Comparison of ENCODE assay signal across 28 mouse cellular contexts in the genomic region with DNA sequence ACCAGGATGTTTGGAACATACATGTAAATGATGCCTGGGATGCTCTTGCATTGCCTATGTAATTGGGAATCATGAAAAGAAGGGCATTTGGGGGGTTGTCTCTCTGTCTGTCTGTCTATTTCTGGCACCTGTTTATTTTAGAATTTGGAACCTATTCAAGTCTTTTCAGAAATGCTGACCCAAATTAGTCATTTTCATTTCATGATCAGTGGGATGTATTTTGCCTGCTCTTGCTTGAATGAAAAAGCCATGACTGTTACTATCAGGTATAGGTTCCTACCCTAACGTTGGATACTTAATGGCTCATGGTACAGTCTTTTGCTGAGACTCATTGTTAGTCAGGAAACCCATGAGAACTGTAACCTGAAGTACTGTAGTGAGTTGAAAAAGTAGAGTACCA.
"Had no signal": no experiment of that assay in that cellular context is flagged by ENCODE, and none has a peak within 500 bp of the region (broad histone marks: within the 10 kb centered on the region; RNA-seq: fewer than 3 reads in every experiment).

No protein-coding gene starts in this region.

- H3K4me1 ChIP-seq: intestine, embryonic 15.5 days; limb, embryonic 10.5 days; limb, embryonic 12.5 days; liver, embryonic 13.5 days; liver, embryonic 15.5 days had no signal

- DNase-seq: gastrocnemius, adult 2 months; gastrocnemius, postnatal 10 days; gastrocnemius, postnatal 25 days; heart, postnatal 4 days; kidney, adult 18-20 months; kidney, adult 8-10 months; kidney, postnatal 10 days; kidney, postnatal 25 days; kidney, postnatal 4 days; liver; liver, embryonic 13.5 days; liver, postnatal 0 days had no signal

- H3K36me3 ChIP-seq: heart, embryonic 10.5 days; heart, embryonic 12.5 days; heart, embryonic 15.5 days; hindbrain, embryonic 10.5 days; hindbrain, embryonic 12.5 days; intestine, embryonic 15.5 days; limb, embryonic 10.5 days; limb, embryonic 12.5 days; liver, embryonic 13.5 days; liver, embryonic 15.5 days had no signal

- H3K4me3 ChIP-seq: gastrocnemius, adult 2 months; heart, embryonic 10.5 days; heart, embryonic 12.5 days; heart, embryonic 15.5 days; hindbrain, embryonic 10.5 days; hindbrain, embryonic 12.5 days; intestine, embryonic 15.5 days; layer of hippocampus, adult 2 months; left cerebral cortex, adult 2 months; limb, embryonic 10.5 days; limb, embryonic 12.5 days; liver, embryonic 13.5 days; liver, embryonic 15.5 days had no signal

- H3K27me3 ChIP-seq: heart, embryonic 12.5 days; heart, embryonic 15.5 days; hindbrain, embryonic 12.5 days; intestine, embryonic 15.5 days; limb, embryonic 12.5 days; liver, embryonic 13.5 days; liver, embryonic 15.5 days had no signal

- ATAC-seq: hindbrain, embryonic 16.5 days; inflammation-experienced regulatory T-cells, adult 6 months; intestine, embryonic 15.5 days; intestine, postnatal 0 days; liver, postnatal 0 days had no signal

- H3K27ac ChIP-seq: gastrocnemius, adult 2 months; heart, embryonic 10.5 days; heart, embryonic 15.5 days; hindbrain, embryonic 10.5 days; hindbrain, embryonic 12.5 days; hindbrain, embryonic 14.5 days; intestine, embryonic 15.5 days; layer of hippocampus, adult 2 months; left cerebral cortex, adult 2 months; limb, embryonic 10.5 days; limb, embryonic 12.5 days; liver, embryonic 13.5 days; liver, embryonic 15.5 days had no signal

- H3K4me2 ChIP-seq: heart, embryonic 12.5 days; heart, embryonic 15.5 days; hindbrain, embryonic 12.5 days; hindbrain, embryonic 14.5 days; intestine, embryonic 15.5 days; limb, embryonic 12.5 days; liver, embryonic 11.5 days; liver, embryonic 13.5 days; liver, embryonic 15.5 days had no signal

- H3K9me3 ChIP-seq: heart, embryonic 10.5 days; heart, embryonic 12.5 days; heart, embryonic 15.5 days; hindbrain, embryonic 10.5 days; hindbrain, embryonic 12.5 days; intestine, embryonic 15.5 days; limb, embryonic 10.5 days; limb, embryonic 12.5 days; liver, embryonic 13.5 days; liver, embryonic 15.5 days had no signal

- H3K9ac ChIP-seq: heart, embryonic 12.5 days; heart, embryonic 15.5 days; hindbrain, embryonic 12.5 days; hindbrain, embryonic 14.5 days; intestine, embryonic 15.5 days; limb, embryonic 12.5 days; liver, embryonic 13.5 days; liver, embryonic 15.5 days; liver, postnatal 0 days had no signal
